Mouse (Mus musculus): ENCODE data around the gene Asic4. TPM values are rescaled to one million over a fixed set of nuclear protein-coding genes. Genes with fewer than 3 reads are reported as not detected.

Asic4 gene
- total and polyA plus RNA-seq, 2 experiments from 2014 or later = 0.04 TPM; not detected in 1

- Histone ChIP-seq H3K9ac (replicated peaks; ENCODE audit: low read depth, low read length) (no peak overlapping the region), H3K27ac (ENCODE audit: low read depth) (no peak overlapping the region), H3K27me3 (ENCODE audit: control insufficient read depth, insufficient read depth, low read length) (peaks cover 40% of the 10 kb centered on the region), H3K4me3 (ENCODE audit: low read depth, low read length) (no peak overlapping the region), H3K9me3 (replicated peaks; ENCODE audit: control insufficient read depth, low read length) (no peaks in the 10 kb centered on the region), H3K4me1 (ENCODE audit: control insufficient read depth, insufficient read depth) (no peaks in the 10 kb centered on the region), H3K4me2 (ENCODE audit: low read depth, low read length) (no peak overlapping the region), H3K36me3 (replicated peaks; ENCODE audit: control insufficient read depth, insufficient read depth, low read length) (peaks cover 12% of the 10 kb centered on the region)
- no peak for TF ChIP-seq CTCF (IDR thresholded peaks at IDR 0.05; ENCODE audit: low read depth)
- no peak for TF ChIP-seq EP300 (IDR thresholded peaks at IDR 0.05; ENCODE audit: low read depth)
- no peak for ATAC-seq (ENCODE audit: insufficient read depth, low read depth)
- DNase-seq (ENCODE audit: low spot score) = no peak
- WGBS = 69% methylated on average over 17 of the region's 17 CpGs
Measured at GRCm38 (mm10) chr1:75469287-75469825, 19.1 kb downstream of the Asic4 start.

- no peak overlapping the region for H3K4me2 ChIP-seq (ENCODE audit: low read depth, low read length)
- no peak overlapping the region for H3K27ac ChIP-seq (ENCODE audit: low read depth)
- 93% methylated on average over 11 of the region's 11 CpGs for WGBS
- TF ChIP-seq CTCF (IDR thresholded peaks at IDR 0.05; ENCODE audit: low read depth) (no peak), EP300 (IDR thresholded peaks at IDR 0.05; ENCODE audit: low read depth) (no peak)
- no peaks in the 10 kb centered on the region for H3K9me3 ChIP-seq (replicated peaks; ENCODE audit: control insufficient read depth, low read length)
- H3K4me3 ChIP-seq (ENCODE audit: low read depth, low read length) = no peak overlapping the region
- peaks cover 7% of the 10 kb centered on the region; the same call in 1 of the 2 replicates for H3K4me1 ChIP-seq (ENCODE audit: control insufficient read depth, insufficient read depth)
- DNase-seq (ENCODE audit: low spot score) = no peak
- H3K27me3 ChIP-seq (ENCODE audit: control insufficient read depth, insufficient read depth, low read length) = peaks cover 40% of the 10 kb centered on the region
- peaks cover 29% of the 10 kb centered on the region for H3K36me3 ChIP-seq (replicated peaks; ENCODE audit: control insufficient read depth, insufficient read depth, low read length)
- ATAC-seq (ENCODE audit: insufficient read depth, low read depth) = no peak
- no peak overlapping the region for H3K9ac ChIP-seq (replicated peaks; ENCODE audit: low read depth, low read length)
Measured at GRCm38 (mm10) chr1:75476441-75476840, 26.2 kb downstream of the Asic4 start.

GRCm38 (mm10) chr1:75477264-75477965 lies 27.2 kb downstream of the Asic4 start:
- peaks cover 47% of the 10 kb centered on the region for H3K27me3 ChIP-seq (ENCODE audit: control insufficient read depth, insufficient read depth, low read length)
- H3K4me1 ChIP-seq (ENCODE audit: control insufficient read depth, insufficient read depth) = peaks cover 7% of the 10 kb centered on the region; the same call in 1 of the 2 replicates
- DNase-seq (ENCODE audit: low spot score) (peak; percentile 64), ATAC-seq (ENCODE audit: insufficient read depth, low read depth) (no peak)
- whole genome bisulfite sequencing = 12% methylated on average over 35 of the region's 35 CpGs
- no peak overlapping the region for H3K27ac ChIP-seq (ENCODE audit: low read depth)
- peak; percentile 56 for TF ChIP-seq CTCF (IDR thresholded peaks at IDR 0.05; ENCODE audit: low read depth)
- TF ChIP-seq EP300 (IDR thresholded peaks at IDR 0.05; ENCODE audit: low read depth) = no peak
- H3K9me3 ChIP-seq (replicated peaks; ENCODE audit: control insufficient read depth, low read length) = no peaks in the 10 kb centered on the region
- H3K4me2 ChIP-seq (ENCODE audit: low read depth, low read length) = peak overlapping the region; percentile 30
- H3K4me3 ChIP-seq (ENCODE audit: low read depth, low read length) = no peak overlapping the region
- H3K36me3 ChIP-seq (replicated peaks; ENCODE audit: control insufficient read depth, insufficient read depth, low read length) = peaks cover 29% of the 10 kb centered on the region
- no peak overlapping the region for H3K9ac ChIP-seq (replicated peaks; ENCODE audit: low read depth, low read length)

GRCm38 (mm10) chr1:75477966-75478290 lies 27.7 kb downstream of the Asic4 start:
- peak overlapping the region; percentile 76 for H3K4me3 ChIP-seq (ENCODE audit: low read depth, low read length)
- no peaks in the 10 kb centered on the region for H3K9me3 ChIP-seq (replicated peaks; ENCODE audit: control insufficient read depth, low read length)
- 39% methylated on average over 3 of the region's 3 CpGs for WGBS
- DNase-seq (ENCODE audit: low spot score) = no peak
- no peak overlapping the region for H3K9ac ChIP-seq (replicated peaks; ENCODE audit: low read depth, low read length)
- no peak overlapping the region for H3K27ac ChIP-seq (ENCODE audit: low read depth)
- H3K4me2 ChIP-seq (ENCODE audit: low read depth, low read length) = peak overlapping the region; percentile 93
- no peak for ATAC-seq (ENCODE audit: insufficient read depth, low read depth)
- peaks cover 52% of the 10 kb centered on the region for H3K27me3 ChIP-seq (ENCODE audit: control insufficient read depth, insufficient read depth, low read length)
- peaks cover 7% of the 10 kb centered on the region; the same call in 1 of the 2 replicates for H3K4me1 ChIP-seq (ENCODE audit: control insufficient read depth, insufficient read depth)
- H3K36me3 ChIP-seq (replicated peaks; ENCODE audit: control insufficient read depth, insufficient read depth, low read length) = peaks cover 29% of the 10 kb centered on the region
- no peak for TF ChIP-seq CTCF (IDR thresholded peaks at IDR 0.05; ENCODE audit: low read depth)
- no peak for TF ChIP-seq EP300 (IDR thresholded peaks at IDR 0.05; ENCODE audit: low read depth)

GRCm38 (mm10) chr1:75478497-75478896 lies 28.3 kb downstream of the Asic4 start:
- peaks cover 58% of the 10 kb centered on the region for H3K27me3 ChIP-seq (ENCODE audit: control insufficient read depth, insufficient read depth, low read length)
- peaks cover 7% of the 10 kb centered on the region; the same call in 1 of the 2 replicates for H3K4me1 ChIP-seq (ENCODE audit: control insufficient read depth, insufficient read depth)
- H3K9me3 ChIP-seq (replicated peaks; ENCODE audit: control insufficient read depth, low read length) = no peaks in the 10 kb centered on the region
- TF ChIP-seq EP300 (IDR thresholded peaks at IDR 0.05; ENCODE audit: low read depth) (no peak), CTCF (IDR thresholded peaks at IDR 0.05; ENCODE audit: low read depth) (no peak)
- ATAC-seq (ENCODE audit: insufficient read depth, low read depth) (peak; percentile 6; the same call in 1 of the 2 replicates), DNase-seq (ENCODE audit: low spot score) (peak; percentile 29)
- peak overlapping the region; percentile 93 for H3K4me2 ChIP-seq (ENCODE audit: low read depth, low read length)
- WGBS = 1% methylated on average over 19 of the region's 25 CpGs
- peaks cover 24% of the 10 kb centered on the region for H3K36me3 ChIP-seq (replicated peaks; ENCODE audit: control insufficient read depth, insufficient read depth, low read length)
- H3K27ac ChIP-seq (ENCODE audit: low read depth) = peak overlapping the region; percentile 85
- H3K4me3 ChIP-seq (ENCODE audit: low read depth, low read length) = peak overlapping the region; percentile 76
- peak overlapping the region; percentile 67 for H3K9ac ChIP-seq (replicated peaks; ENCODE audit: low read depth, low read length)
